Mouse (Mus musculus): Measurements from ENCODE around the gene Rsph1.

The Rsph1 gene

GRCm38 (mm10) chr17:31222810-31223310 is 54.3 kb downstream of the Rsph1 start:
- in situ Hi-C loops (cut with MboI; ENCODE audit: unreplicated experiment in 2 of 2), result no loop called here

GRCm38 (mm10) chr17:31216068-31216955 is 60.9 kb downstream of the Rsph1 start:
- in situ Hi-C loops (cut with MboI; ENCODE audit: unreplicated experiment in 2 of 2), result no loop called here

GRCm38 (mm10) chr17:31211881-31212280 is 65.3 kb downstream of the Rsph1 start:
- in situ Hi-C loops (cut with MboI; ENCODE audit: unreplicated experiment in 2 of 2), result no loop called here

GRCm38 (mm10) chr17:31210299-31210698 is 66.9 kb downstream of the Rsph1 start:
- in situ Hi-C loops (cut with MboI; ENCODE audit: unreplicated experiment in 2 of 2), result no loop called here

GRCm38 (mm10) chr17:31209376-31209930 is 67.7 kb downstream of the Rsph1 start:
- in situ Hi-C loops (cut with MboI; ENCODE audit: unreplicated experiment in 2 of 2), result no loop called here

- in situ Hi-C loops (cut with MboI; ENCODE audit: unreplicated experiment in 2 of 2), result no loop called here
These were observed 68.5 kb downstream of the Rsph1 start for GRCm38 (mm10) chr17:31208654-31209053.

GRCm38 (mm10) chr17:31207771-31208334 is 69.3 kb downstream of the Rsph1 start, which contains the start of gene Ubash3a:
Gene Ubash3a (plus strand): TSS chr17:31207873.
- in situ Hi-C loops (cut with MboI; ENCODE audit: unreplicated experiment in 2 of 2), result no loop called here
